Mouse (Mus musculus) CH12F3 (cell line): Measurements from ENCODE around the gene Mfsd4b3.
"Not testable (repeated sequence)": the region's sequence is repeated elsewhere in the genome, so short reads cannot be mapped to it uniquely, and the experiment has no call there.

Experiments used
- in situ Hi-C: fragments of 300-500 bp; cut with MboI; formaldehyde crosslinking; loops from 2 replicates; pipeline ENCODE4 v1.14.3; 2020; ENCODE audit warnings: low sequenced_read_pairs

Mfsd4b3 gene

GRCm38 (mm10) chr10:39959761-39960440, at the start of gene Mfsd4b3:
Gene Mfsd4b3 (minus strand): TSS chr10:39960153.
- in situ Hi-C loops, result no loop called here

GRCm38 (mm10) chr10:40009591-40009990, 49.6 kb upstream of the Mfsd4b3 start:
- in situ Hi-C loops, result no loop called here

- in situ Hi-C loops, result not testable (repeated sequence)
Measured at GRCm38 (mm10) chr10:40008847-40009246, 48.9 kb upstream of the Mfsd4b3 start.

GRCm38 (mm10) chr10:40007953-40008352, 48.0 kb upstream of the Mfsd4b3 start:
- in situ Hi-C loops, result no loop called here

- in situ Hi-C loops, result no loop called here
Measured at GRCm38 (mm10) chr10:40006963-40007362, 47.0 kb upstream of the Mfsd4b3 start.

- in situ Hi-C loops, result no loop called here
Measured at GRCm38 (mm10) chr10:40000746-40001145, 40.8 kb upstream of the Mfsd4b3 start.

- in situ Hi-C loops, result no loop called here
Measured at GRCm38 (mm10) chr10:39991155-39991554, 31.2 kb upstream of the Mfsd4b3 start.

- in situ Hi-C loops, result no loop called here
Measured at GRCm38 (mm10) chr10:39986466-39986865, 26.5 kb upstream of the Mfsd4b3 start, which contains the start of gene Mfsd4b5. Gene Mfsd4b5 (minus strand): TSS chr10:39986646.

GRCm38 (mm10) chr10:39982604-39983003, 22.7 kb upstream of the Mfsd4b3 start:
- in situ Hi-C loops, result no loop called here

GRCm38 (mm10) chr10:39978231-39978630, 18.3 kb upstream of the Mfsd4b3 start:
- in situ Hi-C loops, result no loop called here

GRCm38 (mm10) chr10:39977346-39977745, 17.4 kb upstream of the Mfsd4b3 start:
- in situ Hi-C loops, result no loop called here

GRCm38 (mm10) chr10:39975771-39976170, 15.8 kb upstream of the Mfsd4b3 start:
- in situ Hi-C loops, result no loop called here

GRCm38 (mm10) chr10:39974982-39975381, 15.0 kb upstream of the Mfsd4b3 start:
- in situ Hi-C loops, result no loop called here

GRCm38 (mm10) chr10:39967512-39967911, 7.6 kb upstream of the Mfsd4b3 start:
- in situ Hi-C loops, result no loop called here

- in situ Hi-C loops, result no loop called here
Measured at GRCm38 (mm10) chr10:39961906-39962305, 2.0 kb upstream of the Mfsd4b3 start.

- in situ Hi-C loops, result no loop called here
Measured at GRCm38 (mm10) chr10:39960441-39960822, 479 bp upstream of the Mfsd4b3 start.

- in situ Hi-C loops, result no loop called here
Measured at GRCm38 (mm10) chr10:39958266-39958665, 1.7 kb downstream of the Mfsd4b3 start.

- in situ Hi-C loops, result no loop called here
Measured at GRCm38 (mm10) chr10:39956340-39956878, 3.5 kb downstream of the Mfsd4b3 start.

GRCm38 (mm10) chr10:39955163-39955562, 4.8 kb downstream of the Mfsd4b3 start:
- in situ Hi-C loops, result no loop called here

GRCm38 (mm10) chr10:39949377-39949954, 10.5 kb downstream of the Mfsd4b3 start:
- in situ Hi-C loops, result no loop called here

- in situ Hi-C loops, result not testable (repeated sequence)
Measured at GRCm38 (mm10) chr10:39947195-39947594, 12.8 kb downstream of the Mfsd4b3 start.

- in situ Hi-C loops, result no loop called here
Measured at GRCm38 (mm10) chr10:39936553-39936952, 23.4 kb downstream of the Mfsd4b3 start.
